Mouse (Mus musculus) ES-Bruce4 (cell line): Measurements from ENCODE around the gene Armc6.

Source experiments
- CTCF ChIP-seq: IDR thresholded peaks from one replicate; pipeline ENCODE4 v1.8.1; 2011; ENCODE audit warnings: low read depth, low read length
- EP300 ChIP-seq: IDR thresholded peaks from 2 replicates; pipeline ENCODE4 v1.6.1; 2011; ENCODE audit warnings: low read depth, low read length; ENCODE audit not compliant: insufficient read depth

DNA sequence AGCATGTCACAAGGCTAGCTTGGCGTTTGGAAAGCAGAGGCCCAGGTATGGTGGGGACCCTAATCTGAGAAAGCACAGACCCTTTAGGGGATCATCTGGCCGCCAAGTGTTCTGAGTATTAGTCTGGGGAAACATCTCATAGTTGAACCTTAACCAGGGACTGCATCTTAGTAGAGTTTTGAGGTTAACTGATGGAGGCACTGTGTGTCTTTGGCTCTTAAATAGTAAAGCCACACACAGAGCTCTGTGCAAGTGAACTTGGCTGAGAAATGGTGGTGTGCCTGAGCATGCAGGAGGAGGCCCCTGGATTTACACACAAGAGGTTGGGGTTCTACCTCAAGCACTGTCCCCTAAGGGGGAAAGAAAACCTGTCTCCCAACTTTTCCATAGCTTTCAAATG lies 56.0 kb downstream of the Armc6 start:
- no peak for TF ChIP-seq CTCF
- no peak for TF ChIP-seq EP300
